Mouse (Mus musculus) neural tube, embryonic 12.5 days (tissue): Measurements from ENCODE around the gene Zcchc2. TPM values are rescaled to one million over a fixed set of nuclear protein-coding genes. Genes with fewer than 3 reads are reported as not detected.

ENCODE experiments used
- ATAC-seq: fragments of 200-750 bp; cut with Nextera tagmentation; 2 replicates; pipeline ENCODE4 v1.8.0; 2017; ENCODE audit warnings: low read depth, mild to moderate bottlenecking, moderate TSS enrichment, moderate library complexity; ENCODE audit not compliant: low FRiP score
- H3K27ac ChIP-seq: fragments of 300-500 bp; sonication (generic); 2 replicates; pipeline ENCODE4 v1.5.1; 2016
- H3K27me3 ChIP-seq: fragments of 300-500 bp; sonication (generic); replicated peaks from 2 replicates; pipeline ENCODE4 v1.6.1; 2016; ENCODE audit warnings: mild to moderate bottlenecking
- H3K36me3 ChIP-seq: fragments of 300-500 bp; sonication (generic); 2 replicates; pipeline ENCODE4 v1.6.1; 2016; ENCODE audit warnings: mild to moderate bottlenecking
- H3K4me1 ChIP-seq: fragments of 300-500 bp; sonication (generic); 2 replicates; pipeline ENCODE4 v1.6.1; 2016
- H3K4me2 ChIP-seq: fragments of 300-500 bp; sonication (generic); replicated peaks from 2 replicates; pipeline ENCODE4 v1.6.1; 2016; ENCODE audit warnings: mild to moderate bottlenecking
- H3K4me3 ChIP-seq: fragments of 300-500 bp; sonication (generic); 2 replicates; pipeline ENCODE4 v1.5.1; 2016
- H3K9ac ChIP-seq: fragments of 300-500 bp; sonication (generic); 2 replicates; pipeline ENCODE4 v1.6.1; 2016; ENCODE audit warnings: mild to moderate bottlenecking
- H3K9me3 ChIP-seq: fragments of 300-500 bp; sonication (generic); 2 replicates; pipeline ENCODE4 v1.6.1; 2016; ENCODE audit warnings: mild to moderate bottlenecking
- WGBS: fragments of 180-500 bp; shearing (Covaris S2); methylation state at CpG from one replicate; pipeline ENCODE4 v1.1.7; 2016; 5-methylcytosine and 5-hydroxymethylcytosine counted together
- polyA plus RNA-seq: library from polyadenylated mRNA; unstranded; fragments of >200 nt; fragmentation: Nextera tagmentation; extraction: Ambion mirVana; gene quantifications from 2 replicates; pipeline ENCODE4 v1.2.1, GENCODE M21; 2016

Zcchc2 gene
- polyA plus RNA-seq, 1 experiment from 2014 or later: 1.9 TPM

GRCm38 (mm10) chr1:106054978-106055377 is 64.8 kb downstream of the Zcchc2 start:
- Histone ChIP-seq H3K9me3 (no peaks in the 10 kb centered on the region), H3K27me3 (no peaks in the 10 kb centered on the region), H3K4me1 (no peaks in the 10 kb centered on the region), H3K27ac (no peak overlapping the region), H3K4me2 (no peak overlapping the region), H3K36me3 (no peaks in the 10 kb centered on the region), H3K4me3 (no peak overlapping the region), H3K9ac (no peak overlapping the region)
- WGBS: 74% methylated on average over 6 of the region's 6 CpGs
- no peak for ATAC-seq

GRCm38 (mm10) chr1:106058355-106058754 is 68.1 kb downstream of the Zcchc2 start:
- Histone ChIP-seq H3K4me3 (no peak overlapping the region), H3K36me3 (no peaks in the 10 kb centered on the region), H3K9me3 (no peaks in the 10 kb centered on the region), H3K4me1 (no peaks in the 10 kb centered on the region), H3K4me2 (no peak overlapping the region), H3K9ac (no peak overlapping the region), H3K27me3 (no peaks in the 10 kb centered on the region), H3K27ac (no peak overlapping the region)
- no peak for ATAC-seq
- 82% methylated on average over 5 of the region's 5 CpGs for WGBS

GRCm38 (mm10) chr1:106059516-106060277 is 69.5 kb downstream of the Zcchc2 start:
- WGBS: 87% methylated on average over 4 of the region's 4 CpGs
- H3K4me2 ChIP-seq: no peak overlapping the region
- H3K9ac ChIP-seq: no peak overlapping the region
- no peaks in the 10 kb centered on the region for H3K27me3 ChIP-seq
- no peaks in the 10 kb centered on the region for H3K36me3 ChIP-seq
- no peak overlapping the region for H3K4me3 ChIP-seq
- ATAC-seq: no peak
- no peaks in the 10 kb centered on the region for H3K4me1 ChIP-seq
- H3K27ac ChIP-seq: no peak overlapping the region
- H3K9me3 ChIP-seq: no peaks in the 10 kb centered on the region

- ATAC-seq: no peak
- no peaks in the 10 kb centered on the region for H3K27me3 ChIP-seq
- no peaks in the 10 kb centered on the region for H3K36me3 ChIP-seq
- no peaks in the 10 kb centered on the region for H3K9me3 ChIP-seq
- H3K27ac ChIP-seq: no peak overlapping the region
- H3K4me1 ChIP-seq: no peaks in the 10 kb centered on the region
- H3K4me3 ChIP-seq: no peak overlapping the region
- 62% methylated on average over 4 of the region's 4 CpGs for WGBS
- H3K9ac ChIP-seq: no peak overlapping the region
- no peak overlapping the region for H3K4me2 ChIP-seq
Measured at GRCm38 (mm10) chr1:106061185-106061910, 71.1 kb downstream of the Zcchc2 start.

- H3K27ac ChIP-seq: no peak overlapping the region
- H3K27me3 ChIP-seq: no peaks in the 10 kb centered on the region
- H3K9me3 ChIP-seq: no peaks in the 10 kb centered on the region
- no peaks in the 10 kb centered on the region for H3K4me1 ChIP-seq
- WGBS: 96% methylated on average over 9 of the region's 9 CpGs
- no peak overlapping the region for H3K4me3 ChIP-seq
- H3K36me3 ChIP-seq: no peaks in the 10 kb centered on the region
- ATAC-seq: no peak
- H3K4me2 ChIP-seq: no peak overlapping the region
- no peak overlapping the region for H3K9ac ChIP-seq
Measured at GRCm38 (mm10) chr1:106062891-106063590, 72.8 kb downstream of the Zcchc2 start.

- Histone ChIP-seq H3K4me2 (no peak overlapping the region), H3K27me3 (no peaks in the 10 kb centered on the region), H3K9ac (no peak overlapping the region), H3K4me1 (no peaks in the 10 kb centered on the region), H3K27ac (no peak overlapping the region), H3K9me3 (no peaks in the 10 kb centered on the region), H3K4me3 (no peak overlapping the region), H3K36me3 (no peaks in the 10 kb centered on the region)
- ATAC-seq: no peak
- 84% methylated on average over 4 of the region's 4 CpGs for WGBS
Measured at GRCm38 (mm10) chr1:106063591-106064170, 73.5 kb downstream of the Zcchc2 start.

GRCm38 (mm10) chr1:106064291-106064690 is 74.1 kb downstream of the Zcchc2 start:
- Histone ChIP-seq H3K9me3 (no peaks in the 10 kb centered on the region), H3K27ac (no peak overlapping the region), H3K27me3 (no peaks in the 10 kb centered on the region), H3K36me3 (no peaks in the 10 kb centered on the region), H3K9ac (no peak overlapping the region), H3K4me3 (no peak overlapping the region), H3K4me1 (no peaks in the 10 kb centered on the region), H3K4me2 (no peak overlapping the region)
- WGBS: 81% methylated on average over 3 of the region's 3 CpGs
- no peak for ATAC-seq

- Histone ChIP-seq H3K9me3 (no peaks in the 10 kb centered on the region), H3K4me1 (no peaks in the 10 kb centered on the region), H3K4me2 (no peak overlapping the region), H3K9ac (no peak overlapping the region), H3K27ac (no peak overlapping the region), H3K4me3 (no peak overlapping the region), H3K27me3 (no peaks in the 10 kb centered on the region), H3K36me3 (no peaks in the 10 kb centered on the region)
- 92% methylated on average over 2 of the region's 2 CpGs for WGBS
- ATAC-seq: no peak
Measured at GRCm38 (mm10) chr1:106064711-106065110, 74.5 kb downstream of the Zcchc2 start.

- no peaks in the 10 kb centered on the region for H3K9me3 ChIP-seq
- H3K27ac ChIP-seq: no peak overlapping the region
- H3K4me2 ChIP-seq: no peak overlapping the region
- 55% methylated on average over 7 of the region's 7 CpGs for WGBS
- H3K4me3 ChIP-seq: no peak overlapping the region
- no peaks in the 10 kb centered on the region for H3K27me3 ChIP-seq
- H3K4me1 ChIP-seq: no peaks in the 10 kb centered on the region
- H3K36me3 ChIP-seq: no peaks in the 10 kb centered on the region
- ATAC-seq: no peak
- no peak overlapping the region for H3K9ac ChIP-seq
Measured at GRCm38 (mm10) chr1:106065679-106066078, 75.5 kb downstream of the Zcchc2 start.

- WGBS: 85% methylated on average over 6 of the region's 6 CpGs
- Histone ChIP-seq H3K9me3 (no peaks in the 10 kb centered on the region), H3K4me3 (no peak overlapping the region), H3K36me3 (no peaks in the 10 kb centered on the region), H3K27me3 (no peaks in the 10 kb centered on the region), H3K4me1 (peaks cover 8% of the 10 kb centered on the region), H3K27ac (no peak overlapping the region), H3K9ac (no peak overlapping the region), H3K4me2 (no peak overlapping the region)
- ATAC-seq: no peak
Measured at GRCm38 (mm10) chr1:106067306-106067705, 77.1 kb downstream of the Zcchc2 start.

- no peak overlapping the region for H3K27ac ChIP-seq
- no peak for ATAC-seq
- H3K4me1 ChIP-seq: peaks cover 8% of the 10 kb centered on the region
- 72% methylated on average over 7 of the region's 7 CpGs for whole genome bisulfite sequencing
- H3K4me2 ChIP-seq: no peak overlapping the region
- H3K27me3 ChIP-seq: no peaks in the 10 kb centered on the region
- no peaks in the 10 kb centered on the region for H3K36me3 ChIP-seq
- H3K9me3 ChIP-seq: no peaks in the 10 kb centered on the region
- H3K4me3 ChIP-seq: no peak overlapping the region
- H3K9ac ChIP-seq: no peak overlapping the region
Measured at GRCm38 (mm10) chr1:106069867-106070543, 79.8 kb downstream of the Zcchc2 start.

GRCm38 (mm10) chr1:106070814-106071213 is 80.6 kb downstream of the Zcchc2 start:
- Histone ChIP-seq H3K27ac (no peak overlapping the region), H3K9me3 (no peaks in the 10 kb centered on the region), H3K4me1 (peaks cover 8% of the 10 kb centered on the region), H3K27me3 (no peaks in the 10 kb centered on the region), H3K9ac (no peak overlapping the region), H3K4me3 (no peak overlapping the region), H3K4me2 (no peak overlapping the region), H3K36me3 (no peaks in the 10 kb centered on the region)
- no peak for ATAC-seq
- 58% methylated on average over 4 of the region's 4 CpGs for WGBS
